Mouse (Mus musculus): ENCODE measurements around the gene Col26a1.

The Col26a1 gene

GRCm38 (mm10) chr5:136881380-136882009 lies 1.5 kb downstream of the Col26a1 start:
- in situ Hi-C loops (cut with MboI), result loop anchor here (5.0 kb wide), 1 partner anchor 89 kb away; no protein-coding TSS in a partner anchor

DNA sequence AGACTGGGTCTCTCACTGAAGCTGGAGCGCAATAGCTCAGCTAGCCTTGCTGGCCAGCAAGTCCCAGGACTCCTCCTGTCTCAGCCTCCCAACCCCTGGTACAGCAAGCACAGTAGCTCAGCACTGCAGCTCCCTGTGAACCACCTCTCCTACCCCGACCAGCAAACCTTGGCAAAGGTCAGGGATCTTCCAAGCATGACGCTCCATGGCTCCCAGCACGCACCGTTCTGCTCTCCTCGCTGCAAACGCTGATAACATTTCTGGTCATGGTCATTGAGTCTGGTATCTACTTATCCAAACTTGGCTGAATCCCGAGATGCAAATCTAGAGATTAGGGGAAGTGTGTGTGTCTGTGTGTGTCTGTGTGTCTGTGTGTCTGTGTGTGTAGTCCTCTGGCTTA lies 2.9 kb downstream of the Col26a1 start:
- in situ Hi-C loops (cut with MboI), result loop anchor here (5.0 kb wide), 1 partner anchor 88 kb away; no protein-coding TSS in a partner anchor

GRCm38 (mm10) chr5:136874271-136874670 lies 8.7 kb downstream of the Col26a1 start:
- in situ Hi-C loops (cut with MboI), result no loop called here

- in situ Hi-C loops (cut with MboI), result no loop called here
Observed at GRCm38 (mm10) chr5:136872417-136872816, 10.6 kb downstream of the Col26a1 start.

DNA sequence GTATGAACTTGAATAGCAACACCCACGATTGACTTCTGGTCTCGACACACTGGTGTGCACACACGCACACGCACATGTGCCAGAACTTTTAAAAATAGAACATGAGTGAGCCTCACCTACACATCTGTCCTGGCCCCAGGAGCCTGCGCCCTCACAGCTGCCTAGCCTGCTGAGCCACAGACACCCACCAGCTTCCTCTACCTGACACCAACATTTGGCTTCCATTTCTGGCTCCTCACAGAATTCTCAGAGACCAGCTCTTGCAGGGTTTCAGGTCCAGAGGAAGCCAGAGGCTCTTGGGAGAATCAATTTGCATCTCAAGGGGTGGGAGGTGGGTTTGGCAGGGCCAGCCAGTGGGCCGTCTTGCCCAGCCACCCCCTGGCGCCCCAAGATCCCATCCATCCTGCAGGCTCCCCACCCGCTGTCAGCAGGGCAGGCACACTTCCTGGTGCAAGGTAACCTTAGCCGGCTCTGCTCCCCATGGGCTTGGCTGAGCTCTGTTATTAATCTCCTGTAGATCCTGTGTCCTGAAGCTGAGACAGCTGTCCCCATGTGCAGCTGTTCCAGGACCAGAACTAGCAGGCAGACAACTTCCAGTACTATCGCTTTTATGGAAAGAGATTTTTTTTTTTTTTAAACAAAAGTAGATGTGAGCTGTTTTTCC lies 13.4 kb downstream of the Col26a1 start:
- in situ Hi-C loops (cut with MboI), result no loop called here

GRCm38 (mm10) chr5:136867706-136868105 lies 15.3 kb downstream of the Col26a1 start:
- in situ Hi-C loops (cut with MboI), result no loop called here

- in situ Hi-C loops (cut with MboI), result no loop called here
Observed at GRCm38 (mm10) chr5:136863961-136864674, 18.9 kb downstream of the Col26a1 start.

- in situ Hi-C loops (cut with MboI), result no loop called here
Observed at GRCm38 (mm10) chr5:136863276-136863675, 19.7 kb downstream of the Col26a1 start.

GRCm38 (mm10) chr5:136862806-136863205 lies 20.2 kb downstream of the Col26a1 start:
- in situ Hi-C loops (cut with MboI), result no loop called here

DNA sequence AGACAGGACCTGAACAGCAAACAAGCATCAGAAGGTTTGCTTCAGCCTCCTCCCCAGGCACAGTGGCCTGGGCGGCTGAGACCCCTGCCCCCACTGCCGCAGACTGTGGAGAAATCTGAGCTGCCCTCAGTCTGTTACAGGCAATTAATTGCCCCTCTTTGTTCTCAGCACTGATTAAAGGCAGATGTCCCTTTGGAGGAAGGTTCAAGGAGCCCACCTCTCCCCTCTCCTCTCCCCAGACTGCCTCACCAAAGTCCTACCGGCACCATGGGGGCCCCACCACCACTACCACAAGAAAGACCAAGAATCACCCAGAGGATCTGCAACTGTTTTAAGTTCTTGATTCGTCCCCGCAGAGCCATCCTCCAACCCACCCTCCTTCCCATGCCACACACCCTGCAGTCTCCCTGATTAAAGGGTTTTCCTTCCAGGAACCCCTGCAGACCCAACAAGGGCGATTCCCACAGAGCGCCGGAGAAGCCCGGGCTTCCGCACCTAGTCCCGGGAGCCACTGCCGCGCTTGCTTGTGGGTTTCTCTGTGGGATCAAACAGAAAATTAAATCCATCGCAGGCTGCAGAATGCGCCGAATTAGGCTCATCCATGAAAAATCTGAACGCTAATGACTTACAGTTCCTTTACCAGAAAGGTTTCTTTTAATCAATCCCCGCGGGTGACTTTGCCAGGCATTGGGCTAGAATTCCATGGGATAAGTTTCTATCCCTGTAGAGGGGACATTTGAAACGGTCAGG lies 21.6 kb downstream of the Col26a1 start:
- in situ Hi-C loops (cut with MboI), result no loop called here

- in situ Hi-C loops (cut with MboI), result no loop called here
Observed at GRCm38 (mm10) chr5:136850716-136851115, 32.3 kb downstream of the Col26a1 start.

- in situ Hi-C loops (cut with MboI), result no loop called here
Observed at GRCm38 (mm10) chr5:136846385-136847264, 36.4 kb downstream of the Col26a1 start.

GRCm38 (mm10) chr5:136843930-136844329 lies 39.1 kb downstream of the Col26a1 start:
- in situ Hi-C loops (cut with MboI), result no loop called here

DNA sequence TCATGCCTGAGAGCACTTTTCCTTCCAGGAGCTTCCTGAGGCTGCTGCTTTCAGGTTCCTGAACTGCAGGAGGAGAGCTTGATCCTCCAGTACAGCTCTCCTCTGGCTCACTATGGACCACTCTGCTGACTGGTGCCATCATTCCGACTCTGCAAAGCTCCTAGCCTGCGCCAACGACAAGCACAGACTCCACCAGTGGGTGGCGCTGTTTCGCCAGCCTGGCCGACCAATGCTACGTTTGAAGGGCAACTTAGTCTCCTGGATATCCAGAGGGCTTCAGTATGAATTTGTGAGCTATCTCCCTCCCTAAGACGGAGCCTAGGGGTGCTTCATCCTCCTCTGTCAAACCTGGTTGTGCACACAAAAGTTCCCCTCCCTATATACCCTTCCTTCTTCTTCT lies 43.0 kb downstream of the Col26a1 start:
- in situ Hi-C loops (cut with MboI), result no loop called here

GRCm38 (mm10) chr5:136833053-136833452 lies 50.0 kb downstream of the Col26a1 start:
- in situ Hi-C loops (cut with MboI), result no loop called here

GRCm38 (mm10) chr5:136830156-136830555 lies 52.9 kb downstream of the Col26a1 start:
- in situ Hi-C loops (cut with MboI), result no loop called here

GRCm38 (mm10) chr5:136821971-136822370 lies 61.0 kb downstream of the Col26a1 start:
- in situ Hi-C loops (cut with MboI), result no loop called here

GRCm38 (mm10) chr5:136820911-136821310 lies 62.1 kb downstream of the Col26a1 start:
- in situ Hi-C loops (cut with MboI), result no loop called here

DNA sequence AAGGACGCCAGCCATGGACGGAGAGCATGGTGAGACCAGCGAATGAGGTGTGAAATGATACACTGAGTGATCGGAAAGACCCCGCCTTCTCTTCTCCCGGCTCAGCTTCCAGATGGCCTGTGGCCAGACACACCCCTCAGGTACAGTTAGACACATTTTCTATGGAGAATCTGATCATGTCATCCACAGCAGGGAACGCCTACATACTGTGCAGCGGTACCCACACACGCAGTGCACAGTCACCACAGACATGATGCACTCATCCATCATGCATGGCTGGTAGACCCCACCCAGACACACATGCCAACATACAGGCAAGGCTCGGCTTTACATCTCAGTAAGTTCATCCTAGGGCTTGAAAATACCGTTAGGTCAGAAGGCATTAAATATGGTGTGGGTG lies 63.3 kb downstream of the Col26a1 start:
- in situ Hi-C loops (cut with MboI), result no loop called here

DNA sequence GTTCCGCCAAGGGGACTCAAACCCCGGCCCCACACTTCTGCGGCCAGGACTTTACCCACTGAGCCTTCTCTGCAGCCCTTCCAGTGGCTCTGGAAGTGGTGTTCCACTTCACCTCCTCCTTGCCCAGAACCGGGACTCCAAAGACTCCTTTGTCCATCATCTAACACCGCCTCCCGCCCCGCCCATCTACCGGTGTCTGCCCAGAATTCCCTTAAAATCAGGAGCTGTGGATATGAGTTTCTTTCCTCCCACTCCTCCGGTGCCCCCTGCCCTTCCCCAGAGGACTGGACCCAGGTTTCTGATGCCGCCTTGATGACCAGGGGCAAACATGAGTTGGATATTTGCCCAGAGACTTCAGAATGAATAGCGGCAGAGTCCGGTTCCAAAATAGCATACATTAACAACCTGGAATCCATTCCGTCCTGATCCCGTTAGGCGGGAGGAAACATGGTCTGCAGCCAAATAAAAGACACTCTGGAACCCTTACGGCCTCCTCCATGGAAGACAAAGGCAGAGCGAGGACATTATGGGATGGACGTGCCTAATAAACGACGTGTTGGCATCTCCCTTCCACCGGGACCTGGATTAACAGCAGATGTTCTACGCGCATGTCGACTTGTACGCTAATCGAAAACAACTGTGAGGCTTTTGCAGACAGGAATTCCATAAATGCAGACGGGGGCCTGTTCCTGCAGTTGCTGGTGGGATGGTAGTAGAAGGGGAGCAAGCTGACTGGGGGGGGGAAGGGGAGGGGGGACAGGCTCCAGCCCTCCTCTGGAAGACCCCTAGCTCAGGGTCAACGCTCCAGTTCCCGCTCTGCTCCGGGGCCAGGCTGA lies 72.3 kb downstream of the Col26a1 start:
- in situ Hi-C loops (cut with MboI), result no loop called here
